ENCODE assay signal across 12 mouse cellular contexts in genomic region chr7:67477996-67478395, GRCm38 (mm10).
A peak's percentile ranks its signal among the peaks of the same experiment; 100 is the strongest.
DNase-seq lines count a peak whose midpoint lies in the region; ATAC-seq and TF ChIP-seq lines count a peak whose summit lies in the region.
"Had no signal": no experiment of that assay in that cellular context is flagged by ENCODE, and none has a peak within 500 bp of the region (broad histone marks: within the 10 kb centered on the region; RNA-seq: fewer than 3 reads in every experiment).

No protein-coding gene starts in this region.

- TF ChIP-seq CTCF in CH12.LX (conservative IDR thresholded peaks at IDR 0.05 in 1 of 2, IDR thresholded peaks at IDR 0.05 in 1 of 2; ENCODE audit: low read depth in 2 of 2, low read length in 2 of 2): no peak
- no peak for TF ChIP-seq CTCF in kidney, adult 2 months (conservative IDR thresholded peaks at IDR 0.05; ENCODE audit: insufficient read depth, insufficient read length, low read depth, low read length)

- dilution Hi-C loops in CH12.LX (cut with MboI; ENCODE audit: extremely low pct_ligation_motif_present, extremely low pct_unique_long_range_greater_than_20kb, low sequenced_read_pairs): no loop called here

- in situ Hi-C loops in CH12.LX (cut with MboI; ENCODE audit: low pct_ligation_motif_present, low pct_unique_long_range_greater_than_20kb, low sequenced_read_pairs): no loop called here

- no peaks in the 10 kb centered on the region for H3K9me3 ChIP-seq in CH12.LX (replicated peaks; ENCODE audit: low read length)
- no peaks in the 10 kb centered on the region for H3K9me3 ChIP-seq in hindbrain, embryonic 14.5 days (ENCODE audit: control insufficient read depth, low read length)
- H3K9me3 ChIP-seq: limb, embryonic 13.5 days had no signal

- H3K27me3 ChIP-seq in CH12.LX (replicated peaks): no peaks in the 10 kb centered on the region
- H3K27me3 ChIP-seq in hindbrain, embryonic 14.5 days (ENCODE audit: control insufficient read depth, insufficient read depth, low read length): no peaks in the 10 kb centered on the region
- H3K27me3 ChIP-seq in kidney, adult 2 months (replicated peaks; ENCODE audit: control insufficient read depth, insufficient read depth, low read length): no peaks in the 10 kb centered on the region
- H3K27me3 ChIP-seq: limb, embryonic 13.5 days had no signal

- H3K4me1 ChIP-seq in CH12.LX (ENCODE audit: control insufficient read depth in 1 of 2, insufficient read depth in 2 of 2): peaks cover 45 to 76% of the 10 kb centered on the region in 2 experiments
- H3K4me1 ChIP-seq in hindbrain, embryonic 14.5 days (replicated peaks; ENCODE audit: control insufficient read depth, insufficient read depth, low read length): peaks cover 7% of the 10 kb centered on the region
- H3K4me1 ChIP-seq in kidney, adult 2 months (ENCODE audit: control insufficient read depth, insufficient read depth, low read length): no peaks in the 10 kb centered on the region

- no peak for ATAC-seq in CD4-positive, CD25-positive, alpha-beta regulatory T cell, adult 4 months
- peak; percentile 47; the same call in 1 of the 2 replicates for ATAC-seq in hindbrain, embryonic 14.5 days (ENCODE audit: low FRiP score)
- ATAC-seq in neutrophil, adult 5-6 weeks (ENCODE audit: extremely low read depth, insufficient number of reproducible peaks, low FRiP score, poor library complexity, severe bottlenecking): 0 out of 2 replicates have a peak, but pooled peaks have one; percentile 24

- no peaks in the 10 kb centered on the region for H3K79me2 ChIP-seq in CH12.LX (replicated peaks; ENCODE audit: control insufficient read depth, extremely low read depth, insufficient read depth, poor library complexity, severe bottlenecking)

- WGBS in hindbrain, embryonic 14.5 days: 34% methylated on average over 8 of the region's 10 CpGs
- WGBS in kidney, adult 2 months: 67% methylated on average over 8 of the region's 10 CpGs

- peak overlapping the region; percentile 46; the same call in 1 of the 2 replicates for H3K9ac ChIP-seq in CH12.LX (ENCODE audit: insufficient read depth, low read depth)
- H3K9ac ChIP-seq in hindbrain, embryonic 14.5 days: no peak overlapping the region
- H3K9ac ChIP-seq: limb, embryonic 13.5 days had no signal

- peak; percentile 48 for DNase-seq in CD4-positive, CD25-positive, alpha-beta regulatory T cell, adult 2 months (ENCODE audit: low read depth, low spot score)
- peak; percentile 72 for DNase-seq in CH12.LX (ENCODE audit: extremely low read depth)
- peak; percentile 36 for DNase-seq in hindbrain, embryonic 14.5 days (ENCODE audit: low spot score)
- DNase-seq in layer of hippocampus, adult 11-12 months (ENCODE audit: low spot score): no peak
- no peak for DNase-seq in kidney, postnatal 10 days
- no peak for DNase-seq in kidney, adult 2 months
- DNase-seq: kidney, postnatal 14 days; spleen, adult 18-20 months had no signal

- peak overlapping the region; percentile 72; the same call in 1 of the 2 replicates for H3K27ac ChIP-seq in CH12.LX (ENCODE audit: insufficient read depth, low read depth)
- H3K27ac ChIP-seq in hindbrain, embryonic 14.5 days: peak overlapping the region; percentile 49; the same call in 1 of the 2 replicates
- H3K27ac ChIP-seq in kidney, adult 2 months (ENCODE audit: insufficient read depth, low read depth, low read length): no peak overlapping the region
- H3K27ac ChIP-seq: limb, embryonic 13.5 days had no signal

- TF ChIP-seq RAD21 in CH12.LX (IDR thresholded peaks at IDR 0.05; ENCODE audit: low read depth, low read length): no peak

- H3K4me2 ChIP-seq in CH12.LX (ENCODE audit: insufficient read depth, low read depth, poor library complexity, severe bottlenecking): peak overlapping the region; percentile 27
- H3K4me2 ChIP-seq in hindbrain, embryonic 14.5 days (replicated peaks): peak overlapping the region; percentile 21; the same call in 1 of the 2 replicates
- H3K4me2 ChIP-seq: heart, embryonic 11.5 days; limb, embryonic 13.5 days had no signal

- no peak for TF ChIP-seq POLR2A in CH12.LX (IDR thresholded peaks at IDR 0.05; ENCODE audit: low read depth, low read length)
- TF ChIP-seq POLR2A in kidney, adult 2 months (IDR thresholded peaks at IDR 0.05; ENCODE audit: low read depth, low read length): no peak

- peak; percentile 63 for TF ChIP-seq EP300 in CH12.LX (IDR thresholded peaks at IDR 0.05; ENCODE audit: low read length)

- no peak overlapping the region for H3K4me3 ChIP-seq in CH12.LX (replicated peaks in 1 of 3; ENCODE audit: low read depth in 2 of 3, low read length in 2 of 3, poor library complexity in 1 of 3)
- H3K4me3 ChIP-seq in hindbrain, embryonic 14.5 days (replicated peaks; ENCODE audit: low read length): no peak overlapping the region
- no peak overlapping the region for H3K4me3 ChIP-seq in kidney, adult 2 months (ENCODE audit: insufficient read depth, low read depth, low read length)
- H3K4me3 ChIP-seq: limb, embryonic 13.5 days had no signal

- H3K36me3 ChIP-seq in CH12.LX (replicated peaks in 1 of 2; ENCODE audit: control insufficient read depth in 1 of 2, insufficient read depth in 1 of 2, low read length in 1 of 2): no peaks in the 10 kb centered on the region
- no peaks in the 10 kb centered on the region for H3K36me3 ChIP-seq in hindbrain, embryonic 14.5 days (replicated peaks; ENCODE audit: control insufficient read depth, insufficient read depth)
- H3K36me3 ChIP-seq in kidney, adult 2 months (ENCODE audit: control insufficient read depth, insufficient read depth, low read length): no peaks in the 10 kb centered on the region
- H3K36me3 ChIP-seq: limb, embryonic 13.5 days had no signal

TF ChIP-seq in CH12.LX, 34 proteins besides CTCF, POLR2A, EP300 and RAD21:
- TF ChIP-seq IRF4 (IDR thresholded peaks at IDR 0.05; ENCODE audit: low read depth, low read length) (peak; percentile 77), MXI1 (IDR thresholded peaks at IDR 0.05; ENCODE audit: low read depth, low read length) (peak; percentile 43; the same call in 1 of the 2 replicates), CHD2 (IDR thresholded peaks at IDR 0.05; ENCODE audit: low read length) (peak; percentile 42), ETS1 (conservative IDR thresholded peaks at IDR 0.05; ENCODE audit: low read depth, low read length) (peak; percentile 93), ZNF384 (IDR thresholded peaks at IDR 0.05; ENCODE audit: low read depth, low read length) (no peak), MAX (IDR thresholded peaks at IDR 0.05; ENCODE audit: low read length) (no peak), BHLHE40 (IDR thresholded peaks at IDR 0.05; ENCODE audit: low read depth, low read length) (peak; percentile 75), ZMIZ1 (IDR thresholded peaks at IDR 0.05; ENCODE audit: low read depth, low read length) (peak; percentile 28; the same call in 1 of the 2 replicates), JUND (conservative IDR thresholded peaks at IDR 0.05; ENCODE audit: low read depth, low read length) (no peak), ZKSCAN1 (IDR thresholded peaks at IDR 0.05; ENCODE audit: borderline replicate concordance, low read depth, low read length) (no peak), MEF2A (IDR thresholded peaks at IDR 0.05; ENCODE audit: borderline replicate concordance, low read depth, low read length) (peak; percentile 96), SMC3 (IDR thresholded peaks at IDR 0.05; ENCODE audit: low read depth, low read length) (peak; percentile 6; the same call in 1 of the 2 replicates), ELF1 (IDR thresholded peaks at IDR 0.05; ENCODE audit: low read depth, low read length) (peak; percentile 57; the same call in 1 of the 2 replicates), TCF12 (IDR thresholded peaks at IDR 0.05; ENCODE audit: low read depth, low read length) (peak; percentile 95), MAZ (IDR thresholded peaks at IDR 0.05; ENCODE audit: low read depth, low read length) (peak; percentile 64; the same call in 1 of the 2 replicates), NELFE (IDR thresholded peaks at IDR 0.05; ENCODE audit: low read depth, low read length) (no peak)

Comparison
In these comparisons a context has a peak if more than half of its experiments do, and no peak if none do; other contexts are left out.
1. DNase-seq: peak in CD4-positive, CD25-positive, alpha-beta regulatory T cell, adult 2 months (single experiment), CH12.LX (single experiment) and hindbrain, embryonic 14.5 days (single experiment); none in layer of hippocampus, adult 11-12 months (single experiment), kidney, postnatal 10 days (single experiment) and kidney, adult 2 months (single experiment).